Mouse (Mus musculus) adrenal gland, adult 18-20 months (tissue): ENCODE results near the gene Ush2a. TPM values are rescaled to one million over a fixed set of nuclear protein-coding genes. Genes with fewer than 3 reads are reported as not detected.

Source experiments
- DNase-seq, 2 experiments: peaks; one replicate each; pipeline ENCODE4 v3.0.0; 2021 to 2022; ENCODE audit warnings: low spot score in 2 of 2
- total RNA-seq, 2 experiments: library from RNA; stranded (reverse); gene quantifications; 1 replicate in 1 of 2; 2 replicates in 1 of 2; pipeline ENCODE4 v1.2.3; 2021

Ush2a gene
- total RNA-seq, 2 experiments from 2014 or later: 0.16 TPM; not detected in 1

DNA sequence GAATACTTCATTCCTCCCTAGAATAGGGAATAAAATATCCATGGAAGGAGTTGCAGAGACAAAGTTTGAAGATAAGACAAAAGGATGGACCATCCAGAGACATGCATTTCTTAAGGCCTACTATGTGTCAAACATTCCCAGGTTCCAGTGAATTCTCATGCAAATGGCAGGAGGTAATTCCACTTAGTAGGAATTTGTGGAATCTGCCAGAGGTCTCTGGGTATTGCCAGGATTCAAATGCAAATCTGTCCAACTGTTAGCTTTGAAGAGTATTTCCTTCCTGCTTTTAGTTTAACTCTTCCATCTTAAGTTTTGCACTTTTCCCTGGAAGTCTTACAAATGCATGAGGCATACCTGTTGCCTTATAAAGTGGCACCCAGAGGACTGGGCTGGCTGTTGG, 592.4 kb downstream of the Ush2a start:
- DNase-seq: no peak

DNA sequence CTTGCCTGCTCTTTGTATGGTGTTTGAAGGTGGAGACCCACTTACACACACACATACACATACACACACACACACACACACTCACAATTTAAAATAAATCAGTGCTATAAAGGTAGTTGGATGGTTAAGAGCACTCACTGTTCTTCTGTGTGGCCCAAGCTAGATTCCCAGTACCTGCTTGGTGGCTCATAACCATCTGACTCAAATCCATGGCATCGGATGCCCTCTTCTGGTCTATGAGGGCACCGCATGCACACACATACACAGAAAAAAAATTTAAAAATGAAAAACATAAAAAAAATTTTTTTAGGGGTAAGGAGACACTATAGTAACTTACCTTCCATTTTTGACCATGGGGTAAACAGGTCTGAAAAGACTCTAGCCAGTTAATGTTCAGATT, 593.2 kb downstream of the Ush2a start:
- no peak for DNase-seq

DNA sequence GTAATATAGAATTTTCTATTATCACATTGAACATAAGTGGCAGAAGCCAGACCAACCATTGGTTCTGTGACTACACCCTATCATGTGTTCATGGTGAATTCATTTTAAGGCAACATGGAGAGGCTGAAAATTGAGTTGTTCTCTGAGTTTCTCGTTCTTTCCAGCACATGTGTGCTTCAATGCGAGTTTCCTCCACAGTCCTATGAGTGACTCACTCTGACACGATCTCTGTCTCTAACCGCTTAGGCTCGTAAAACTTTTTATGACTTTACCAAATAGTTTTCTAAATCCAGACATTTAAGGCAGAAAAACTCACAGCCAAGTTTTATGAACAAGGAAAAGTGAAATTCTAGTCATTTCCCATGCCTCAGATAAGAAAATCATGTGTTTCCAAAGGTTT, 597.9 kb downstream of the Ush2a start:
- no peak for DNase-seq

DNA sequence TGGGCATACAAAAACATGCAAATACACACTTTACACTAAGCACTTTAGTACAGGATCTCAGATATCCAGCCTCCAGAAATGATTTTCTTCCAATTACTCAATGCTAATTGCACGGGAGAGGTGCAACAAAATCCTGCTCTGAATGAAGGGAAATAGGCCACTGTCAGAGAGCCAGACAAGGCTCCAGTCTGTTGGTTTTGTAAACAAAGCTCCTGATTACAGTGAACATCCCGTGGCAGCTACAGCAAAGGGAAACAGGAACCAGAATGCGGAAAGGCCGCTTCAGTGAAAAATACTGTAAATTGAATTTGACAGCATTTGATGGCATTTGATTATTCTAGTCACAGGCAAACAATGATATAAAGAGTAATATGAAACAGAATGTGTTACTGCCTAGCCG, 604.1 kb downstream of the Ush2a start:
- DNase-seq: no peak

DNA sequence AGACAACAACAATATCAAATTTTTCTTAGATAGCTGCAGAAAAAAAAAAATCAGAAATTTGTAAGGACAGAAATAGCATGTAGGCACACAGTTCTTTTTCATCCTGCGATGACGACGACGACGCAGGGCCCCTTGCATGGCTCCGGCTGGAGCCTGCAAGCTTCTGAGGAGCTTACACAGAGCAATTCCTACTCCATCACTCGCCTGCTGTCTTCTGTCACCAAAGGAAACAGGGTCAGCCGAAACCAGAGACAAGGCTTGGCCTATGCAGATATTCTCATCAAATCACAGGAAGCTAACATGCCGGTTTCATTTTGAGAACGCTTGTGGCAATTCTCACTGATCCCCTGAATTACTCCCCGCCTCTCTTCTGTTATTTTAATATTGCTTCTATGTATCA, 604.7 kb downstream of the Ush2a start:
- no peak for DNase-seq

DNA sequence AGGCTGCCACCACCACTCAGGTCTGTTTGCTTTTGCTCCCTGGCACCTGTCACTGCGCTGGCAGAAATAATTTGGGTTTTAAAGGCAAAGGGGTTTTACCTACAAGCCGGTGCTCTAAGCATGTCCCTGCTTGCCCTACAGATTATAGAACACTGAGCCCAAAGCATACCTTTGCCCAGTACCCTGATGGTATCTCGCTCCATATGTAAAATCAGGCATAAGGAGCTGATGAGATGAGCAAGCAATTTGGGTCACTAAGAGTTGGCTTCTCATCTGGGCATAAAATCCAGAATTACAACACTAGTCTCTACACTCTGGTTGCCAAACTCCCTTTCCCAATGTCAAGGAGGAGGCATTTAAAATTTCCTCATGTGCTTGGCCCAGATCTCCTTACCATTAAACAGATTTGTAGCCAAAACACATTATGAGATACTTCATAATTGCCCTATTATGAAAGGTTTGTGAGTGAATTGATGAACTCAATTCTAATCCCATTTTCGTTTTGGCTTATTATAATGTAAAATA, 616.8 kb downstream of the Ush2a start:
- no peak for DNase-seq

DNA sequence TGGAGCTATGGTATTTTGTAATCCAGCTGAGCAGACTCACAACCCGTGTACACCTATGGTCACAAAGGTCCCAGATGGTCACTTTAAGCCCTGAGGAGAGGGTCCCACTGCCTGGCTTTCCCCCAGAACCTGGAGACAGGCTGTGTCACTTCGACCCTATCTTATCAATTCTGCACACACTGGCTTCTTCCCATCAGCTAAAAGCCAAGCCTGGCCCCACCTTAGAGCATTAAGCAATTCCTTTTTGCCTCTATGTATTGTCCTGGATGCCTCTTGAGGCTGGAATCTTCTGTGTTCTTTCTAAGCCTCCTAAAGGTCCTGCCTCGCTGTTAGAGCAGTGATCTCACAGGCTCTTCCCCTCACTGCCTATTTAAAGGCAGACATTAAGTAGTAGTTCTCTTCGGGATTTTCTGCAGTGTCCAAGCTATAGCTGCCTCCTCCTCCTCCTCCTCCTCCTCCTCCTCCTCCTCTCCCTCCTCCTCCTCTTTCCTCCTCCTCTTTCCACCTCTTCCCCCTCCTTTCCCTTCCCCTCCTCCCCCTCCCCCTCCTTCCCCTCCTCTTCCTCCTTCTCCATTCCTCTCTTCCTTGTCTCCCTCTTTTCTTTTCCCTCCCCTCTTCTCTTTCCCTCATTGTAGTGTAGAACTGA, 635.2 kb downstream of the Ush2a start:
- DNase-seq: no peak

DNA sequence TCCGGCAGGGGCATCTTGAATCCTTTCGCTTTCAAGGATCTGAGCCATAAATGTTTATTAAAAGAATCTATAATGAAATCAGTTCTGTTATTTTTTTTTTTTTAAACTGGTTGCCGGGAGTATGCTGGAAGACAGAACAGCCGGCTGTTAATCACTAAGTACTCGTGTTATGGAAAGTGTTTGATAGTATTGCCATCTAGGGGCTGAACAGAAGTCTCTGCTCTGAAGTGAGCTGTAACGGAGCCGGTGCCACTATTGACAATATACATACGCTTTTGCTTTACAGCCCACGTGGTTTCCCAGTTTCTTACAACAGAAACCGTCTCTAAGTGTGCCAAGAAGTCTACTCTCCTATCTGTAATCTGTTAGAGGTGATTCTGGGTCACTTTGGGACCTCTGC, 642.3 kb downstream of the Ush2a start:
- no peak for DNase-seq

DNA sequence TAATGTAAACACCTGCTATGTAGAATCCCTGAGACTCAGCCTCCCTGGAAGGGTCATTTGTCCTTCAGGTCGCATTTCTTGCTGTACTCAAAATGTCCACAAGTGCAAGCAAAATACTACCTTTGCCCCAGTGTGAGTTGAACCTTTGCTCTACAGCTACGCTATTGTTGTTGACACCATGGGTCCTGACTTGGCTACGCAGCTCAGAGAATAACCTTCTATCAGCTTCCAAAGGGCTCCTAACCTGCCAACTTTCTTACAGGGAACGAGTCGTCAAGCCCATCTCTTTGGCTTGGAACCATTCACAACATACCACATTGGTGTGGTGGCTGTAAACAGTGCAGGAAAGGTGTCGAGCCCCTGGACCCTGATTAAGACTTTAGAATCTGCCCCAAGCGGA, 644.4 kb downstream of the Ush2a start:
- DNase-seq: no peak

DNA sequence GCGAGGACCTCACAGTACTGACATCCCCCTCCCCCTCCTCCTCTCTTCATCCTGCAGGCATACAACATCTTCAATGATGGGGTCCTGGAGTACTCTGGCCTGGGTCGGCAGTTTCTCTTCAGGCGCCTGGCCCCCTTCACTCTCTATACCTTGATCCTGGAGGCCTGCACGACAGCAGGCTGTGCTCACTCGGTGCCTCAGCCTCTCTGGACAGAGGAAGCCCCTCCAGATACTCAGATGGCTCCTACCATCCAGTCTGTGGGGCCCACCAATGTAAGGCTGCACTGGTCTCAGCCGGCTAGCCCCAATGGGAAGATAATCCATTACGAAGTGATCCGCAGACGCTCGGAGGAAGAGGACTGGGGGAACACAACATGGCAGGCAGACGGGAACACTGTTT, 648.8 kb downstream of the Ush2a start:
- no peak for DNase-seq

DNA sequence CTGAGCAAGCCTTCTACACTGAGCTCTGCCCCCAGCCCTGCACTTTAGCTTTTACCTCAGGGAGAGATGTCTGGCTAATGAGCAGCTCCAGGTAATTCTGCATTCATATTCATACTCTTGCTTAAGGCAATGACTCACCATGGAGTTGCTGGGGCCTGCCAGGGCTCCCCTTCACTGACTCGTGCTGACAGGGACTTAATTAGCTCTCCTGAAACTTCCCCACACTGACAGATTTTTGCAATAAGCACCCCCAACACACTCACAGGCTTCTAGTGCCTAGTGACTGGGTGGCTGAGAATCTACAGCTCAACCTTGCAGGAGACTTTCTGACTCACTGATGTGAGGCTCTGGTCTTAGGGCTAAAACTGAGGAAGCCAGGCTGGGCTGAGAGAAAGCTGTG, 658.1 kb downstream of the Ush2a start:
- no peak for DNase-seq

DNA sequence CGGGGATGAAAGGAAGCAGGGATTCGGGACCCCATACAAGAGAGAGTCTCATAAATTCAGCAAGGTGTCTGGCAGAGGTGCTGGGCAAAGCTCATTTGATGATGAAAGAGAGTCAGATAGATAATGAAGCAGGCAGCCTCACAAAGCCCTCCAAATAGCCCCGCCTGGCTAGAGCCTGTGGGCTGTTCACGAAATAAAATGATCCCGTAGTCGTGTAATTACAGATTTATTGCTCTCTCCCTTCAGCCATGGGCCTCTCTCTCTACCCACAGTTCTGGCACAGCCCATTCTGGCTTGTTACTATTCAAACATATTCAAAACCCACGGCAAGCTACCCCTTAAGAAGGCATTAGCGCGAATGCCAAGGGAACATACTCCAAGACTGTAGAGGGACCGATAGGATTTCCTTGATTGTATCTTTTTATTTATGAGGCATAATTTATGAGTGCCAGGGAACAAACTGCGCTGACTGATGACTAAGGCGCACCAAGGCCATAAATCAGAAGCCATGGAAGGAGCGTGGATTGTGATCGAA, 675.5 kb downstream of the Ush2a start:
- DNase-seq: no peak

DNA sequence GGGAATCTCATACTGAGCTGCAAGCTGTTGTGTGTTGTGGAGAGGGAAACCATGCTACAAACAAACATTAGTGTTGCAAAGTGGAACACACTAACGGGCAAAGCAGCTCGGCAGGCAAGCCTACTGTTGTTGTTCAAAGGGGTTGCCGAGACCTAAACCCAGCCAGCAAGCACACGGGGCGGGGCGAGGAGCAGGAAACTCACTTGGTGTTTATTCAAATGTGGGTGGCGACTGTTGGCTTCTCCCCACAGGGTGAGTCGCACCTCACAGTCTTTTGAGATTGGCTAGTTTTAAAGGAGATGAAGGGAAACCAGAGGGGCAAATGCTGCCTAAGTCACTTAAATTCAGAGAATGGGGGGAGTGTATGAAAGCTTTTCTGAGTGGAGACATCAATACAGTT, 683.5 kb downstream of the Ush2a start:
- no peak for DNase-seq

DNA sequence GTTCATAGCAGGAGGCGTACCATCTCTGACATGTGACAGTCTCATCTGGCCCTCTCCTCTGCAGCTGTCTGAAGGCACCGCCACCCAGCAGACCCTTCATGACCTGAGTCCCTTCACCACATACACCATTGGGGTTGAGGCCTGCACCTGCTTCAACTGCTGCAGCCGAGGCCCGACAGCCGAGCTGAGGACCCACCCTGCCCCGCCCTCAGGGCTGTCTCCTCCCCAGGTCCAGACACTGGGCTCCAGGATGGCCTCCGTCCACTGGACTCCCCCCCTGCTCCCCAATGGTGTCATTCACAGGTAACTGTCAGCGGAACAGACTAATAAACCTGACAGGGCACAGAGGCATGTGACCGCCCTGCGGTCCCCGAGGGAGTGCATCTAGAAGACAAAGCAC, 685.0 kb downstream of the Ush2a start:
- DNase-seq: no peak

DNA sequence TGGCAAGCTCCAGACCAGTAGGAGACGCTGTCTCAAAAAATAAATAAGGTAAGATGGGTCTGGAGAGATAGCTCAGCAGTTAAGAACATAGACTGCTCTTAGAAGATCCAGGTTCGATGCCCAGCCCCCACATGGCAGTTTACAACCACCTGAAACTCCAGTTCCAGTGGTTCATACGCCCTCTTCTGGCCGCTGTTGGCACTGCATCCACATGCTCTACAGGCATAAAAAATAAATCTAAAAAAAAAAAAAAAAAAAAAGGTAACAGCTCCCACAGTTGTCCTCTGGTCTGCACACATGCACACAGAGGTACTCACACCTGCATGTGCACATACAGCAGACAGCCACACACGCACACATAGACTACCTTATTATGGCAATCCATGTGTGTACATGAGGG, 686.0 kb downstream of the Ush2a start:
- peak in 1 of 2 experiments; percentile 26 for DNase-seq

DNA sequence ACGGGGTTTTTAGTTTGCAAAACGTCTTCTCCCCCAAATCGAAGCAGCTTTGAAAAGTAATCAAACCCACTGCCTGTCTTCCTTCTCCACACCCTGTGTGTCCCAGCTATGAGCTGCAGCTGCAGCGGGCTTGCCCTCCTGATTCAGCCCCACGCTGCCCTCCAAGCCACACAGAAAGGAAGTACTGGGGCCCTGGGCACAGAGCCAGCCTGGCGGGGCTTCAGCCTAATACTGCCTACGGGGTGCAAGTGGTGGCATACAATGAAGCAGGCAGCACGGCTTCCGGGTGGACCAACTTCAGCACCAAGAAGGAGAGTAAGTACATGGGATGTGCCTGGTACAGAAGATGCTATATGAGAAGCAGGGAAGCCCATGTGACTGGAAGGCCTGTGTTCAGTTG, 686.5 kb downstream of the Ush2a start:
- no peak for DNase-seq

DNA sequence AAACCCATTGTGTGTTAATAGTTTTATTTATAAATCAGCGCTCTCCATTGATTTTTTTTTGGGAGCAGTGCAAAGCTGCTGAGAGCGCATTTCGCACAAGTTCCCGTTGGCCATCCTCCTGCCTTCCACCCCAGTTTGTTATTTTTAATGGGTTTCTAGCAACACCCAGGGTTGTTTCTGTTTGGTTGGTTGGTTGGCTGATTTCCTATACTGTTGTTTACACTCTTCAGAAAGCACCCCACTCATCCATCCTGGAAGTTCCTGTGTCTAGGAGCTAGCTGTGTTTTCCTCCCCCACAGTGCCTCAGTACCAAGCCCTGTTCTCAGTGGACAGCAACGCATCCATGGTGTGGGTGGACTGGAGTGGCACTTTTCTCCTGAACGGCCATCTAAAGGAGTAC, 689.3 kb downstream of the Ush2a start:
- no peak for DNase-seq

DNA sequence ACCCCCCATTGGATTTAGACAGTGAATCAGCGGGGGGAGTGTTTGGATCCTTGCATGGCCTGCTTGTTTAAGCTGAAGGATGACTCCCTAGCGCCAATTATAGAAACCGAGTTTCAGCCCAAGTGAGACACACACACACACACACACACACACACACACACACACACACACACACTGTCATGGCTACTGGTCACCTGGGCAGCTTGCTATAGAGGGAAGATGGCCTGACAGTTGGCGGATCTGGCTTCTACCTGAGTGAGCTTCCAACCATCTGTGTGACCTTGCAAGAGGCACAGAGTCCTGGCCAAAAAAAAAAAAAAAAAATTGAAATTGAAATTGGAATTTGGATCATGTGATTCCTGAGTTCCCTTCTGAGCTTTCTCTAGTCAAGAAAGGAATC, 690.7 kb downstream of the Ush2a start:
- DNase-seq: no peak

DNA sequence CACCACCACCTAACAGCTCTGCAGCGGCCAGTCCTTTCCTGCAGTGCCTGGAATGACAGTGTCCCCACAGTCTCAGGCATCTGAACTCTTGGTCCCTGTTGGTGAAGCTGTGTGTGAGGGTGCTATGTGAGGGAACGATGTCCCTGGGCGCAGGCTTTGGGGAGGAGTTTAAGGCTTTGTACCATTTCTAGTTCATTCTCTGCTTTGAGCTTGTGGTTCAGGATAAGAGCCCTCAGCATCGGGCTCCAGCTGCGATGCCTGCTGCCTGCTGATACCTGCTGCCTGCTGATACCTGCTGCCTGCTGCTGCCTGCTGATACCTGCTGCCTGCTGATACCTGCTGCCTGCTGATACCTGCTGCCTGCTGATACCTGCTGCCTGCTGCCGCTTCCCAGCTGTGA, 711.3 kb downstream of the Ush2a start:
- DNase-seq: no peak

DNA sequence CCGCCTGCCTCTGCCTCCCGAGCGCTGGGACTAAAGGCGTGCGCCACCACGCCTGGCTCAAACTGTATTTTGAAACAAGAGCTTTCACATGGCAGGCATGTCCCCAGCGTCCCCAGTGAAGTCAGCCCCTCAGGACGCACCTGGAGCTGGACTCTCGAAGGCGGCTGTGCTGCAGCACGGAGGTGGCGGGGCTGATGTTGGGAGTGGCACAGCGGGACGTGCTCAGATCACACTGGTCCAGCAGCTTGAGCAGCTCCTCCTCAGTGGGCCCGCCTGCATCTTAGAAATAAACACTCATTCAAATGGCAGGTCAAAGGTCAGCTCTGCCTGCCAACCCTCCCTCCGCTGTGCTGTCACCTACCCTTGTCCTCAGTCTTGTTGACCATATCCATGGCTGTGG, 712.1 kb downstream of the Ush2a start:
- DNase-seq: no peak

DNA sequence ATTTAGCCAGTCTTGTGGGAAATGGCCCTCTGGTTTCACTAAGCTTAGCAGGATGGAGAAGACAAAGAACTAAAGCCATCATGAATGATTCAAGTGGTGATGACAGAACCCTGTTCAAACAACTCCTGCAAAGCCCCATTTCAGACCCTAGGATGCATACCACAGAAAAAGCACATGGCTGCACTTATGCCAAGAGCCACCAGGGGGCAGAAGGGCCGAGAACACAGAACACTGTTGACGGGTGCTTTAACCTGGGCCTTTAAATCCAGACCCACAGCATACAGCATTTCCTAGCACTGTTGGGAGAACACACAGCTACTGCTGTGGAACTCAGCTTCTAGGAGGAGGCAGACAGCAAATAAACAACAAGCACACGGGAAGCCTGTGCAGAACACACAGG, 718.2 kb downstream of the Ush2a start:
- DNase-seq: peak; percentile 41 to 49

DNA sequence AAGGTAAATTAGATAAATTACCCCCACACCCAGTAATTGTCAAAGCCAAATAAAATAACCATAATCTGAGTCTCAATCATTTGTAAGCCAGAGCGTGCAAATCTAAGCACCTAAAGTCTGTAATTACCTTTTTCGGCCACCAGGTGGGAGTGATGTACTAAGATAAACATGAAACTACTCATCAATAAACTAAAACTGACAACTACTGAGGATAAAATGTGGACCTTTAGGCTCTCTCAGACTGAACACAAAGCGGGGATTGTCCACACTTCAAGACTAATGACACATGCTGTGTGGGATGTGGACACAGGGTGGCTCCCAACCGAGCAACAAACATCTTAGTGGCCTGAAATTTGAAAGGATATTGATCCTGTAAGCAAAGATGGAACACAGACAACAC, 731.4 kb downstream of the Ush2a start:
- peak in 1 of 2 experiments; percentile 22 for DNase-seq

DNA sequence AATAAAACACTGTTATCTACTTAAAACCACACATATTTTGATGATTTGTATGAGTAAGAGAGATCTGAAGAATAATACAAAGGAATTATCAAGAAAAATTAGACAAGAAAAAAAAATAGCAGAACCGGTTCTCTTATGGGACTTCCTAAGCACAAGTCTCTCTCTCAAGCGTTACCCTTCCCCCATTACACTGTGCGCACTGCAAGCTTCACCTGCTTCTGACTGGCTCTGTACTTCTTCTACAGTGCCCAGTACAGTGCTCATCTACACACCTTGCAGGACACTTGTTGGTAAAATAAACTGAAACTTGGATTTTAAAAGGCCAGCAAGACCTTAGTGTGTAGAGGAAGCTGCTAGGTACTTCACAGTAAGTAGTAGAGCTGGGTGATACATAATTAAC, 736.1 kb downstream of the Ush2a start:
- DNase-seq: no peak
